Mouse (Mus musculus) cerebellum, adult 8-10 months (tissue): ENCODE measurements around the gene Catsper4.

Experiments
- DNase-seq: peaks from one replicate; pipeline ENCODE4 v3.0.0; 2022

The Catsper4 gene

GRCm38 (mm10) chr4:134250116-134250929 is 23.1 kb upstream of the Catsper4 start:
- DNase-seq = no peak

- peak; percentile 53 for DNase-seq
These were observed 22.5 kb upstream of the Catsper4 start for GRCm38 (mm10) chr4:134249651-134250050.

DNA sequence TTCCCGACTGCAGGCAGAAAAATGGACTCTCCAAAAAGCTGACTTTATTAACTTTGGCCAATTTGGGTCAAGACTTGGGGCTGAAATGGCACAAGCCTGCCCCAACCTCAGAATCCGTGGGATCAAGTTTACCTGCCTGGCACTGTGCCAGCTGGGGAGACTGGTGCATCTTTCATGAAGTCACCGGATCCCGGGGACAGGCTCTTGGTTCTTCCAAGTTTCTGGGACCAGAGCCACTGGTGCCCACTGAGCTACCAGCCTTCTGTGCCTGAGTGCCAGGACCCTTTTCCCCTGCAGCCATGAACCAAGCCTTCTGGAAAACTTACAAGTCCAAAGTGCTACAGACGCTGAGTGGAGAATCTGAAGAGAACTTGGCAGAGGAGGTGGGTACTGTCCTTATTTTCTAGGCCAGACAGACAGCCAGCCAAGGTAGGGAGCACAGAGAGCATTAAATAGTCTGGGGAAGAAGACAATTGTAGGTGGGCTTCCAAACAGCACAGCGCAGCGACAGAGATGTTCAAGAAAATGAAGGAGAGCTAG is 19.6 kb upstream of the Catsper4 start, which contains the start of gene Gm30191:
TSS of gene Gm30191 (plus strand) at position 217 of the 540 bp plus-strand sequence.
- no peak for DNase-seq

GRCm38 (mm10) chr4:134246256-134246655 is 19.1 kb upstream of the Catsper4 start:
- DNase-seq = no peak

GRCm38 (mm10) chr4:134245148-134245843 is 18.1 kb upstream of the Catsper4 start, which contains the start of gene Zfp593:
Gene Zfp593 (minus strand): TSS chr4:134245592.
- DNase-seq = peak; percentile 95

DNA sequence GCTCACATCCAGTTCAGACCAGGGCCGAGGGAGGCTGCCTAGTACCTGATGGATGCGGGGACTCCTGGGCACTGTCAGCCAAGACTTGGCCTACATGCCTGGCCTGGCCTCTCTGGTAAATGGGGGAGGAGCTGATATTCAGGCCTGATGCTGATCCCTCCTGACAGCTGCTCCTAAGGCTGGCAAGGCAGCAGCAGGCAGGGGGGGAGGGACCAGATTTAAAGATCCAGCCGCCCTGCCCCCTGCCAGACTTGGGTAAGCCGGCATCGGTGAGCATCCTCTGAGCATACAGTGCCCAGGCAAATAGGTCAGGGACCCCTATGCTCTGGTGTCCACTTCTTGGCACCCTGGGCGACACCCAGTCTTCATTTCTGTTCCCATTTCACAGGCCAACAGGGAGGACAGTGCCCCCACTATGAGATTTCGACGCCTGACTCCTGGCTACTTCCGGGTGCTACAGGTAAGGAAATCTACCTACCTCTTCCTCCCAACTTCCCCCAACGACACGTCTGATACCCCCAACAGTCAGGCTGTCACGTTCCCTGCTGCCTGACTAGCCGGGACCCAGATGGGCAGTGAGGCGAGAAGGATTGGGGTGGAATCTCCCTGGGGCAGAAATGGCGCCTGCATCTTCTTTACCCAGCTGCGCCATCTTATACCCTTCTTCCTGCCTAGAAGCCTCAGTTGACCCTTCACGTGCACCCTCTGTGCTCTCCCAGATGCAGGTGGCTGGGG is 16.5 kb upstream of the Catsper4 start, which contains the start of gene E130218I03Rik:
TSS of gene E130218I03Rik (plus strand) at position 147 of the 735 bp plus-strand sequence.
- DNase-seq = no peak

GRCm38 (mm10) chr4:134238686-134239085 is 11.5 kb upstream of the Catsper4 start:
- no peak for DNase-seq

DNA sequence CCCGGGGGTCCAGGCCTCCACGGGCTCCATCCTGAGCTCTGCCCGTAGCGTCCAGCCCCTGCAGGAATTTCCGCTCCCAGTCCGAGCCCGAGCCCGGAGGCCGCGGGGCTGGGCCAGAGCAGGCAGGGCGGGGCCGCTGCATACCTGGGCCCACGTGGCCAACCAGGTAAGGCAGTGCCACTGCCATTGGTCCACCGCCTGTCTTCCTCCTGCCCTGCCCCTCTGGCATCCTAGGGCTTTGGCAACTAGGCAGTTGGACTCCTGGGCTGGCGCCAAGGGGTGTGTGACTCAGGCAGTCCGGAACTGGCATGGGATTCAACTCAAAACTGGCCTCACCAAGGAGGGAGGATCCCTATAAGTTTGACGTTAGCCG is 11.1 kb upstream of the Catsper4 start, which contains the start of gene Cnksr1:
TSS of gene Cnksr1 (minus strand) at position 121 of the 373 bp plus-strand sequence.
- peak; percentile 65 for DNase-seq

- no peak for DNase-seq
These were observed 10.5 kb upstream of the Catsper4 start for GRCm38 (mm10) chr4:134237582-134238278.

DNA sequence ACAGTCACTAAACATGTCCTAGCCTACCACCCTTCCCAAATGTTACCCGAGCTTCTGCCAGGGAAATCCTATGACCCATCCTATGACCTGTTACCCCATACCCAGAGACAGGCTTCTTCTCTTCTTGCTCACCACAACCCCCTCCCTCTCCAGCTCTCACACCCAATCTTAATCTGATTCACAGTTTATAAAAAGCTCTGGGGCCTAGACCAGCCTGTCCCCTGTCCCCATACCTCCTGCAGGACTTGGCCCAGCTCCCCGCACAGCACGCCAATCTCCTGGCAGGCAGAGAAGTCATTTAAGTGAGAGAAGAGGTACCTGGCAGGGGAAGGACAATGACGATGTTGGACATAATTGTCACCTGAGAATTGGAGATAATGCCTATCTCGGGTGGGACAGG is 7.7 kb upstream of the Catsper4 start:
- no peak for DNase-seq

- DNase-seq = no peak
These were observed 3.2 kb upstream of the Catsper4 start for GRCm38 (mm10) chr4:134230431-134230830.

DNA sequence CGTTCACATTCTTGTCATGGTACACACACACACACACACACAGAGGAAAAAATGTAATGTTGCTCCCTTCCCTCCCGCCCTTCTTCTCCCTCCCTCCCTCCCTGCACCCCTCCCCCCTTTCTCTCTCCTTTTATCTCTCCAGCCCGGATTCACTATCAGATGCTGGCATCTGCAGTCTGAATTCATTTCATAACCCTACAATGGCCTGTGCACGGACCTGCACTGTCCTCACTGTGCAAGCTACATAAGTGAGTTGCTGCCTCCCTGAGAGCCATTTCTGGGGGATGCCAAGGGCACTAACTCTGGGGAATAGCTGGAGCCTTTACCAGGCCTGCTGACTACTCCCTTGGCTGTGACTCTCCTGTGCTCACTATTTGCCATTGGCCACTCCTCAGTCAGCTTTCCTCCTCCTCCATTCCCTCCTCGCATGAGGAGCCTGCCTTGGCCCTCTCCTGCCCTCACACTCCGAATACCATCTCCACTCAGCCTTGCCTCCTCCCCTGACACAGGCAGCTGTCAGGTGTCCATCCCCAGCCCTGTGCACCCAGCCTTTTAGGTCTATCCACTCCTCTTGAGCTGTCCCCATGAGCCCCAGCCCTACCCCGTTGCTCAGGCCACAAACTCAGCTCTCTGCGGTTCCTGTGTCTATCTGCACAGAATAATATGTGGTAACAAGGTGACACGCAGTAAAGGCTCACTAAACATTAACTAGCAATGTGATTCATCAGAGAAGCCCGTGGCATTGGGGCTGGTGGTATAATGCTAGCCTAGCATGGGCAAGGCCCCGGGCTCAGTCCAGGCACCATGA is 4.2 kb downstream of the Catsper4 start:
- DNase-seq = no peak

DNA sequence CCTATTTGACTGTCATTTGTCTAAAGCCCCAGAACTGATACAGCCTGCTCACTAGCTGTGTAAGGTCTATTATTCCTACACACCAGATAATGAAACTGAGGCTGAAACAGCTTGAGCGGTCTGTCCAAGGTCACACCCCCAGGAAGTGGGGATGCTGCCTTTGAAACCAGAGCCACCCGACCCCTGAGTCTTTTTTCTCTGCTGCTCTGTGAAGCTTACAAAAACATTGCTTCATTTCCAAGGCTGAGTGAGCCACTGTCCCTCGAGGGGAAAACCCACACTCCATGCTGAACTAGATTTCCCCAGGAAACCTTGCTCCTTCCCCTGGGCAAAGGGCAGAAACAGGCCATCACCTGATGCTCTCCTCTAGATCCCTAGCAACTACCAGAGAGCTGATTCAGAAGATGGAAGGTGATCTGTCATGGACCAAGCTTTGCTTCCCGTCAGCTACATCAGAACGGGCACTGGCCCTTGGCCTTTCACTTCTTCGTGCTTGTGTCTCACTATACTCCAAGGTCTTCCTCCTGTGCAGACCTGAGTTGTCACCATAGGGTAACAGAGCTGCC is 20.6 kb downstream of the Catsper4 start:
- no peak for DNase-seq

- DNase-seq = no peak
These were observed 23.8 kb downstream of the Catsper4 start for GRCm38 (mm10) chr4:134203340-134203896.

DNA sequence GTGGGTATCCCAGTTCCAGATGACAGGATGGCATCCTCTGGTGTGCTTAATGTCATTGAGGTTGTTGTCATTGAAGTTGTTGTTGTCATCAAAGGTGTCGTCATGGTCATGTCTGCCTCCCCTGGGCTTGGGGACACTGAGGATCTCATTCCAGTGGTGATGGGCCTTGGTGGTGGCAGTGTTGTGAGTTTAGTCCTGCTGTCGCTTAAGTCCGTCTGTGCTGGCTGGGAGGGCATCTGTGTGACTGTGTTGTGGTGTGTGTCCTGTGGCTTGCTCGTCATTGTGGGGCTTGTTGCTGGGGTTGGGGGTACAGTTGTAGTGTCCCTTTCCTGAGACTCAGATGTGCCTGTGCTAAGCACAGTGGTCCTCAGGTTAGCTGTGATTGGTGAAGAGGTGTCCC is 24.3 kb downstream of the Catsper4 start, which contains the start of gene Gm7534:
TSS of gene Gm7534 (minus strand) at position 101 of the 400 bp plus-strand sequence.
- no peak for DNase-seq

GRCm38 (mm10) chr4:134199371-134199770 is 27.8 kb downstream of the Catsper4 start:
- DNase-seq = no peak

- DNase-seq = no peak
These were observed 40.9 kb downstream of the Catsper4 start for GRCm38 (mm10) chr4:134186268-134186667.

DNA sequence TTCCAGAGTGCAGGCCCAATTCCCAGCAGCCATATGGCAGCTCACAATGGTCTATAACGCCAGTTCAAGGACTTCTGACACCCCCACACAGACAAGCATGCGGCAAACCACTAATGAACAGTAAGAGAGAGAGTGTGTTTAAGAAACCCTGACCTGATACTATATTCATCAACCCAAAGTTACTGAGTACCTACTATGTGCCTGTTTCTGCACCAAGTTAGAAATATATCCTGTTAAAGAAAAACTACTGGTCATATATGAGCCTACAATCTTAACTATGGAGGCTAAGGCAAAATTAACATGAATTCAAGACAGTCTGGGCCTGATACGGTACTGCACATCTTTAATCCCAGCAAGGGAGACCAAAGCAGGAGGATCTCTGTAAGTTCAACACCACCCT is 41.6 kb downstream of the Catsper4 start:
- DNase-seq = no peak

DNA sequence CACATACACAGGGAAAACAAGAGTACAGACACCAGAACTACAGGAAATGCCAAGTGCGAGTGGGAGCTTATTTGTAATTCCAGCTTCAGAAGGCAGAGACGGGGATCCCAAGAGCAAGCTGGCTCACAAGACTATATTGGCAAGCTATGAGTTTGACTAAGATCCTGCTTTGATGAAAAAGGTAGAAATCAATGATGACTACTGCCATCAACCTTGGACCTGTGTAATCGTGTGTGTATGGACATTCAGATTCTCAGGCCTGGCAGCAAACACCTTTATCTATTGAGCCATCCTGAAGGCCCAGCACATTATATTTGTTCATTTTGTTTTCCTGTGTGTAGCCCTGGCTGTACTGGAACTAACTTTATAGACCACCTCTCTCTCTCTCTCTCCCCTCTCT is 43.5 kb downstream of the Catsper4 start:
- no peak for DNase-seq

DNA sequence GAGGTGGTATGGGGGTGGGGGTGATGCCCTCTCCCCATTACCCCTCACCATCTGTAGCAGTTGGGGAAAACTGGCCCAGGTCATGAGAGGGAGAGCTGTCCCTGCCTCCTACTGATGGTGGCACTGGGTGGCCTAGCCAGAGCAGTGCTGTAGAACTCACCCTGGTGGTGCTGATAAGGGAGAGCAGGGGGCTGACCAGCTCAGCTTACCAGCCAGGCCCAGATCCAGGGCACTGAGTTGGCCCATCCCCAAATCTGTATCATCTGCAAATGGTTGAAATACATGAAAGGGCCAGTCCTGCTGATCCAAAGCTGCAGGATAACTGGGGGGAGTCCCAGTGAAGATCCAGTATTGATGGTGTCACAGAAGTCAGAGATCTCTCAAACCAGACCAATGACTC is 45.4 kb downstream of the Catsper4 start:
- no peak for DNase-seq

GRCm38 (mm10) chr4:134181112-134181511 is 46.1 kb downstream of the Catsper4 start:
- DNase-seq = no peak
